Mouse (Mus musculus) adrenal gland, postnatal 25 days (tissue): Measurements from ENCODE around the gene Kiss1r. TPM values are rescaled to one million over a fixed set of nuclear protein-coding genes. Genes with fewer than 3 reads are reported as not detected.
A peak's percentile ranks its signal among the peaks of the same experiment; 100 is the strongest.
"Not testable (repeated sequence)": the region's sequence is repeated elsewhere in the genome, so short reads cannot be mapped to it uniquely, and the experiment has no call there.

ENCODE experiments used
- DNase-seq: peaks from one replicate; pipeline ENCODE4 v3.0.0; 2021; ENCODE audit warnings: mixed read lengths
- total RNA-seq: library from RNA; stranded (reverse); gene quantifications from 2 replicates; pipeline ENCODE4 v1.2.3, GENCODE M21; 2021

Kiss1r gene
- total RNA-seq, 1 experiment from 2014 or later: 2.3 TPM

DNA sequence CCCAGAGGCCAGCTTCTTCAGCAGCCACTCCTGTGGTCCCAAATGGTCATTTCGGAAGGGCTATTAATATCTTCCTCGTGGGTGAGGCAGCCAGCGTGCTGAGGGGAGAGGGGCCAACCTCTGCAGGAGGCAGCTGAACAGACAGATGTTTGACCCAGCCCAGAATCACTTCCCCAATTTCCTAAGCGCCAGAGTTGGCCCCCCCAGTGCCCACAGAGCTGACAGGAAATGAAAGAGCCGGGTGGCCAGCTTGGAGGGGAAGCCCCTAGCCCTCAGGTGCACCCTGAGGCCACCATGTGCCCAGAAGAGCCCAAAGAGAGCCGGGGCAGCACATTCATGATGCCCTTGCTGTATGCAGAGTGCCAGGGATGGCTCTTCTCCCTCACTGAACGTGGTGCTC lies 24.0 kb downstream of the Kiss1r start:
- no peak for DNase-seq

DNA sequence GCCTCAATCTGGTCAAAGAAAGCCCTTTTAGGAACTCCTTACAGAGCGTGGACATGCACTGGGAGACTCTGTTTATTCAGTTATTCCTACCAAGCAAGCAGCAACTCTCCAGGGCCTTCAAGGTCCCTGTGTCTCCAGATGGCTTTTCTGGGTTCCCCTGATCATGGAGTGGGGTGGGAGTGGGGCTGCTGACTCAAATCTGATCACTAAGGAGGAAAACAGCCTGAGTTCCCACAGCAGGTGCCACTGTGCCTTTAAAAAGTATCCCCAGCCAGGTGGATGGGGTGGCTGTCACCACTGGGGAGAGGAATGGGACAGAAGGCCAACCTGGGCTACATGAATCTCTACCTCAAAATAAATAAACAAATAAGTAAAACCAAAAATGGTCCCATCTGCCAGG lies 26.2 kb downstream of the Kiss1r start:
- DNase-seq: no peak

DNA sequence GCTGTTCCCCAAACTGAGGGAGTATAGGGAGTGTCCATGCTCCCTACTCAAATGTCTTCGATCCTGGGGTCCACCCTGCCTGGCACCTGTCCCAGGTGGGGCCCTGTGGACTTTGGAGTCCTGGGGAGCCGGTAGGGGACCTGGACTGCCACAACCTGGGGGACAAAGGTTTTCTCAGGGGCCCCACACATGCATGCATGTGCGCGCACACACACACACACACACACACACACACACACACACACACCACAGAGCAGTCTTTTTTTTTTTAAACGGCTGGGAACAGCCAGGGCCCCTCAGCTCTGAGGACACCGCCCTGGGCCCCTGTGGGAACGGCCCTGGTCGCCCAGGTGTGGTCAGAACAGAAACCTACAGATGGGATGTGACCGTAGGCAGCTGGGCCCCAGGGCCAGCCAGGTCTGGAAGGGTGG lies 26.7 kb downstream of the Kiss1r start:
- DNase-seq: no peak

DNA sequence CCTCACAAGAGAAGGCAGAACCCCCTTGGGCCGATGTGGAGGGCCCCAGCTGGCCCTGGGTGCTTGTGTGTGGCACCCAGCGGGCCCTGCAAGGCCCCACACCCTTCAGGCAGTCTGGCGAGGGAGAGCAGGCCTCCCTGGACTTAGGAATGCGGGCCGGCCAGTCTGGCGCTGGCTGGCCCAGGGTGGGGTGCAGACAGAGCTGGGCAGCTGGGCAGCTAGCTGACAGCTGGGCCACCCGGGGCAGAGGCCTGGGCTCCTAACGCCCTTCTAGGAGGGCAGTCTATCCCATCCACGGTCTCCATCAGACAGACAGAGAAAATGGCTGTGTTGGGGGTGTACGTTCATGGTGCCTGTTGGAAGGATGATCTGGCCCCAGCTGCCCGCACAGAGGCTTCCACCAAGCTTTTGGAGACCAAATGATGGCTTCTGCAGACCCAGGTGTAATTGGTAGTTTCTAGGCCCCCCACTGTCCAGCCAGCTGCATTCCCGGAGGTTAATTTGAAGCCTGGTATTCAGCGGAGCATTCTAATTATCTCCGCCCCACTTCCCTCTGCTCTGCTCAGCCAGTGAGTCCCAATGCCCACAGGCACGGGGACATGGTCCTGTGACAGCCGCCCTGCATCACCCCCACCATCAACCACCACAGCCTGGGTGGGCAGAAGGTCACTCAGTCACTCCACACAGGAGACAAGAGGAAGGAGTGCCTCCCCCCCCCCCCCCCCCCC lies 28.9 kb downstream of the Kiss1r start:
- no peak for DNase-seq

DNA sequence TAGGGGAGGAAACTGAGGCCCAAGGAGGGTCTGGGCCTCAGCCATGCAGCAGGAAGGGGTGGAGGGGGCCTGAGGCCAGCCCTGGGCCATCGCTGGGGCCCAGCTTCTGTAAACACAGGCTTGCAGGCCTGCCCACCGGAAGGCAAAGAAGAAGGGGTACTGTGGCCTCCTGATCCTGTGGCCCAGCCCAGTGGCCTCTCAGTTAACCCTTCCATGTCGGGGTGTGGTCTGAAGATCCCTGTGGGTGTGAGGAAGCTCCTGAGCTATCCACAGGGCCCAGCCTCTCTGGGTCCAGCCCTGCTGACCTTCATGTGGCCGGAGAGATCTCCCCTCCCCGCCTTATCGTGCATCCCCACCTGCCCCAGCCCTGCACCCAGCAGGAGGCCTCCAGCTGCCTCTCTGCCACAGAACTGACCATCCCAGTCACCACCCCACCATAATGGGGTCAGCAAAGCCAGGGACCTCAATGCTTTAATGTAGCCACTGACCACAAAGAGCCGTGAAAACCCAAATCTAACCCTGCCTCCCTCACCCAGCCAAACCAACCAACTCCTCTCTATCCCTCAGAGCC lies 30.1 kb downstream of the Kiss1r start:
- DNase-seq: no peak

DNA sequence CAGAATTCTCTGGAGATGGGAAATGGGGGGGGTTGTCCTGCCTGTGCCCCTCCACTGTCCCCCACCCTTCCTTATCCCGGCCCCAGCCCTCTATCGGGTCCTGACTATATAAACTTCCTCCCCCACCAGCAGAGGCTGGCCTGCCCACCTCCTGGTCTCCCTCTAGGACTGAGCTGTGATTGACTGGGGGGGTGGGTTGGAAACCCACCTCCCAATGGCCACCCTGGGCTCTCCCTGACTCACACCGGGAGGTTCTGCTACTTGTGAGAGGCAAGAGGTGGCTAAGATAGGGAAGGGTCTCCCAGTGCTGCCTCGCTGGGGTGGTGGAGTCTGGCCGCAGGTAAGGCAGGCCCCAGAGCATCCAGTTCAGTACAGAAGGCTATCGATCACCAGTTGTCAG lies 30.7 kb downstream of the Kiss1r start:
- DNase-seq: no peak

DNA sequence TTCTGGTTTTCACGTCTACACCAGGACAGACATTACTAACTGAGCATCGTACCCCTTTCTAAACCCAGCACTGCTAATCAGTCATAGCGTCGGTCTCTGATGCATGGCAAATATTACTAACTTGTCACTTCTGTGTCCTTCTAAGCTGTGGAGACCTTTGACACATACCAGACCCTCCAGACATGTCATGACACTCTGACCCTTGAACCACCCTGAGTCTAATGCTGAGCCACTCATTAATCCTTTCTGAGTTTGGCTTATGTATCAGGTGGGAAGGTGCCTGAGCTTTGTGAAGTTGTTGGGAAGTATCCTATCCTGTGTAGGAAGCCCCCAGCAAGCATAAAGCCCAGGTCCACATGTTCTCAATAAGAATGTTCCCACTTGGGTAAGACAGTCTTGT lies 33.1 kb downstream of the Kiss1r start:
- DNase-seq: no peak

DNA sequence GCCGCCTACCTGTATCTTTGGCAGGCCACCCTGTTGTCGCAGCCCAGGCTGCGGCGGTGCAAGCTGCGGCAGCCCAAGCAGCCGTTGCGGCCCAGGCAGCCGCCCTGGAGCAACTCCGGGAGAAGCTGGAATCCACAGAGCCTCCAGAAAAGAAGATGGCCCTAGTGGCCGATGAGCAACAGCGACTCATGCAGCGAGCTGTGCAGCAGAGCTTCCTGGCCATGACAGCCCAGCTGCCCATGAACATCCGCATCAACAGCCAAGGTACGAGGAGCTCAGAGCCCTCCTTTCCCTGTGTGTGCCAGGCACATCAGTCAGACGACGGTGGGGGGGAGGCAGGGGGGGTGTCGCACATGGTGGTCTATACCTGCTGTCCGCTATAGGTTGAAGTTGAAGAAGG lies 33.9 kb downstream of the Kiss1r start:
- no peak for DNase-seq

DNA sequence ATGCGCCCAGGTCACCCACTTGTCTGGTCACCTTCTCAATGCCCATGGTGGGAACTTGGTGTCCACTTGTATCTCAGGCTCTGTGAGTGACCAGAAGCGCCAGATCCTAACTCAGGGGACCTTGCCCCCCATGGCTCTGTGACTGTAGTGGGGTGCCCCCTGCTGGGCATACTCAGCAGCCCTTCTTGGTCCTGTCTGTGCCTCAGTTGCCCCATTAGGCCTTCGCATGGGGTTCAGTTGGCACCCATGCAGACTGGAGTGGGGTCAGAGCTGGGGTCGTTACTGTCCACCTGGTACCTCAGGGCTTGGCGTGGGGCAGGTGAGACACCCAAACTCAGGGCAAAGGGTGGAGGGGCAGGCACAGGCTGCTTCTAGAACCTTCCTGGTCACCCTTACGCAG lies 37.2 kb downstream of the Kiss1r start:
- peak; percentile 45 for DNase-seq

DNA sequence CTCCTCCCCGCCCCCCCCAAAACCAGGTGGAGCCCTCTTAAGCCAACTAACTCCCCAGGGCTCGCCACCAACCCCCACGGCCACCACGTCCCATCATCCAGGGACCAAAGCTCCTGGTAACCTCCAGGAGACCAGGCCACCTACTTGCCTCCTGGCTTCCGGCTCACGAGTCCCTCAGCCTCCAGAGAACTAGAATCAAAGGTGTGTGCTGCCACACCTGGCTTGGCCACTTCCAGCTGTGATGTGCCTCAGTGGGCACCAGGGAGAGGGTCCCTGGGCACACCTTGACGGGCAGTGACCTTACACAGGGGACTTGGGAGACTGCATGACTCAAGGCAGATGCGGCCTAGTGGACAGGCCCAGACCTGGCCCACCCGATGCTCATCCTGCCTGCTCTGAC lies 38.9 kb downstream of the Kiss1r start:
- no peak for DNase-seq

DNA sequence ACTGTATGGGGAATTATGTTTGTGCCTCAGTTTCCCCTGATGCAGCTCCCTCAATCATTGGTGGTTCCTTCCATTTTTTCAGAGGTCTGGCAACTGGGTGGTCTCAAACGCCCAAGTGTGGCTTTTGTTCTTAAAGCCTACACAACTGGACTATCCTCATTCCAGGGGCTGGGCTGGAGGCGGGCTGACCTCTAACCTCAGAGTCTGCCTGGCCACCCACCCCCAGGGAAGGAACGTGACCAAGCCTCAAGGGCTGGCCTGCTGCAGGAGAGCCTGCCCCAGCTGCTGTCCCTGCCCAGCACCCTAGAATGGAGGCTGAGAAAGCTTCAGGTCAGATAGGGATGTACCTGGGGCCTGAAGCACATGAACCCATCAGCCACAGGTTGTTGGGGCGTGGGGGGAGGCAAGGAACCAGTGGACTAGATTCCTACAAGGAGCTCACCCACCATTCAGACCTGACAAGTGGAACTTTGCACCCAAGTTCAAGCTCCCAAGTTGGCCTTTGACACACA lies 39.9 kb downstream of the Kiss1r start:
- no peak for DNase-seq

DNA sequence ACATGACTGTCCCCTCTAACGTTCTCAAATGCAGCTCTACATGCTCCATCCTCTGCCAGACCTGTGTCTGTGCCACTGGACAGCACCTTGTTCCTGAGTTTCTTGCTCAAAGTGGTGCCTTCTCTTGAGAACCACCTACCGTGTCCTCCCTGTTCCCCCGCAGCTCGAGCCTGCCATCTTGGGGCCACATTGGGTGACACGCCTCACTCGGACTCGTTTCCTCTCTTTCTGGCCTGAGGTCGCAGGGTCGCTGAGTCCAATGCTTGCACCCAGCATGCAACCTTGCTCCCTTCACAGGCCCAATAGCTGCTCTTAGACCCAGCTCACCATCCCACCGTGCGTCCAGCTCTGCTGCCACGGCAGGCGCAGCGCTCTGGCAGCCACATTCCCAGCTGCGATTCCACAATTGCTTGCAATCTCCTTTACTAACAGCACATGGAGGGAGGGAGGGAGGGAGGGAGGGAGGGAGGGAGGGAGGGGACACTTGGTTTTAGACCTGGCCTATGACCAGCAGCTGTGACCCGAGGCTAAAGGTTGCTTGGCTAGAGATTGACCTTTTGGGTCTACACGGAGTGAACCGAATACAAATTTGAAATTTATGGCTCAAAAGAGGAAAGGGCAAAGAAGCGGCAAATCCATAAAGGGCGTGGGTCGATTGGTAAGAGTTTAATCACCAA lies 41.5 kb downstream of the Kiss1r start:
- peak; percentile 86 for DNase-seq

DNA sequence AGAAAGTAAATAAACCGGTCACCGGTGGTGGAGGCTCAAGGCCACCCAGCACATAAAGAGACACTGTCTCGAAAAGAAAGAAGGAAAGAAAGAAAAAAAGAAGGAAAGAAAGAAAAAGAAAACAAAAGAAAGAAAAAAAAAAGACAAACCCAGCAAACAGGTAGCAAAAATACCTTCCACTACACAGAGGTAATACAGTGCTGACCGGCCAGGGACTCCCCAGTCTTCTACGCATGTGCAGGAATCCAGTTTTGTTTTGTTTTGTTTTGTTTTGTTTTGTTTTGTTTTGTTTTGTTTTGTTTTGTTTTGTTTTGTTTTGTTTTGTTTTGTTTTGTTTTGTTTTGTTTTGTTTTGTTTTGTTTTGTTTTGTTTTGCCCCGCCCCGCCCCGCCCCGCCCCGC lies 42.6 kb downstream of the Kiss1r start:
- not testable (repeated sequence) for DNase-seq

DNA sequence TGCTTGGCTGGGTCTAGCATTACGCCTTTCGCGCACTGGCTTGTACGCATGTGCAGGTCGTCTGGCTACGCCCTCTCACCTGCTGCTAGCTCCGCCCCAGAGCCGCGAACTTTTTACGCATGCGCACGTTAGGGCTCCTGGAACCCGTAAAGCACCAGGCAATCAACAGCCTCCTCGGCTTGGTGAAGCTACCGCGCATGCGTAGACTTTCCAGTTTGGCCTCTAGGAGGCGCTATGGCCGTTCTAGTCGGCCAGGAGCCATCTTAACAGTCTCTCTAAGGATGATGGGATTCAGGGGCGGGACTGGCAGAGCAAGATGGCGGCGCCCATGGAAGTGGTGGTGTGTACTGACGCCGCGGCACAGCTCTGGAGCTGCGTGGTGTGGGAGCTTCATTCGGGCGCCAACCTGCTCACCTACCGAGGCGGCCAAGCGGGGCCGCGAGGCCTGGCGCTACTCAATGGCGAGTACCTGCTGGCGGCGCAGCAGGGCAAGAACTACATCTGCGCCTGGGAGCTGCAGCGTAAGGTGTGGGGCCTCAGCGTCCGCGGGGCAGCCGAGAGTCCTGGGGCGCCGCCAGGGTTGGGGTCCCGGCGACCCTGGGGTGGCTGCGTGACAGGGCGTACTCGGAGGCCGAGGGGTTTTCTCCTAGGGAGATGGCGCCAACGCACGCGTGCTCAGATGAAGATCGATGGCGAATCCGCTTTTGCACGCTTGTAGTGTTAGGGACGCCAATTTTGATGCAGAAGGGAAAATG lies 43.3 kb downstream of the Kiss1r start, which contains the start of gene Wdr18:
TSS of gene Wdr18 (plus strand) at position 306 of the 755 bp plus-strand sequence.
- peak; percentile 99 for DNase-seq

DNA sequence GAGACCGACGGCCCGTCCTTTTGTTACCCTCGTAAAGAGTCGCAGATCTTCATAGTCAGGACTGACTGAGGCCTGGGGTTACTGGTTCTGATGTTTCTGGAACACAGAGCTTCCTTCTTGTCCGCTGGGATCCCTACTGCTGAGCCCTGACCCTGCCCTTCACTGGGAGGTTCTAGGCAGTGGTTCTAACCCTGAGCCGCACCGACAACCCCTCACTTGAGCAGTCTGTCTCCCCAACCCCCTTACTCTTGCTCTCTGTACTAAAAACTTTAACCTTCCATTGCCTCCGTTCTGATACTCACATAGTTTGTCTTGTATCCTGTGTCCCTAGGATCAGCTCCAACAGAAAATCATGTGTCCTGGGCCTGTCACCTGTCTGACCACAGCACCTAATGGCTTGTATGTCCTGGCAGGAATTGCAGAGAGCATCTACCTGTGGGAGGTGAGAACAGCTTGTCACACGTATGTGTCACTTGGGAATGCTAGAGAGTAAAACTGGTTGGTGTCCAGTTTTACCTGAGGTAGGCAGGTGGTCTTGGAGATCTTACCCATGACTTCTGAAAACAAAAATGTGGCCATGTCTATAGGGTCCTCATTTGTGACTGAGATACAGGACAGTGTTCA lies 44.0 kb downstream of the Kiss1r start:
- DNase-seq: no peak

DNA sequence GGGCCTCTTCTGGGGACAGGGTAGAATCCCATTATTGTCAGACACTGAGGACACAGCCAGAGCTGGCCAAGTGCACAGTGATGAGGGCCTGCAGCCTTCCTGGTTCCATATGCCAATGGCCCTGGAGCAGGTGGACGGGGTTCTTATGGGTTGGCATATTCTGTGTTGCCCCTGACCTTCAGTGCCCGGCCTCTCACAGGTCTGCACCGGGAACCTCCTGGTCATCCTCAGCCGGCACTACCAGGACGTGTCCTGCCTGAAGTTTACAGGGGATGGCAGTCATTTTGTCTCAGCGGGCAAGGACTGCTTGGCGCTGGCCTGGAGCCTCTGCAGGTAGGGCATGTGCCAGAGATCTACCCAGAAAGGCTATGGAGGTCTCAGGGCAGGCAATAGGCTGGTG lies 48.0 kb downstream of the Kiss1r start:
- DNase-seq: no peak

DNA sequence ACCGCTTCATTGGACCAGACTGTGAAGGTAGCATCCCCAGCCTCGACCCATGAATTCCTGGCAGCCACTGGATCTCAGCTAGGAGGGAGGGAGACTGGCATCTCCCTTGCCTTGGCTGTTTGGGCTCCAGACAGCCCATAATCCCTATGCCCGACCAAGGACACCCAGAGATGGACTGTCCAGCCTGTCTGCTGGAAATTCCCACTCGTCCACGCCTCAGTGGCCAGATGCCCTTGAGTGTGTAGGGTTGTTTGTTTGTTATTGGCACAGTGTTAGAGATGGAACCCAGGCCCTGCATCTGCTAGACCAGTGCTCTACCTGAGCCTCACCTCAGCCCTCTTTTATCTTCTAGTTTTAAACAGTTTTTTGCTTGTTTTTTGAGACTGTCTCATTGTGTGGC lies 48.6 kb downstream of the Kiss1r start:
- DNase-seq: no peak

DNA sequence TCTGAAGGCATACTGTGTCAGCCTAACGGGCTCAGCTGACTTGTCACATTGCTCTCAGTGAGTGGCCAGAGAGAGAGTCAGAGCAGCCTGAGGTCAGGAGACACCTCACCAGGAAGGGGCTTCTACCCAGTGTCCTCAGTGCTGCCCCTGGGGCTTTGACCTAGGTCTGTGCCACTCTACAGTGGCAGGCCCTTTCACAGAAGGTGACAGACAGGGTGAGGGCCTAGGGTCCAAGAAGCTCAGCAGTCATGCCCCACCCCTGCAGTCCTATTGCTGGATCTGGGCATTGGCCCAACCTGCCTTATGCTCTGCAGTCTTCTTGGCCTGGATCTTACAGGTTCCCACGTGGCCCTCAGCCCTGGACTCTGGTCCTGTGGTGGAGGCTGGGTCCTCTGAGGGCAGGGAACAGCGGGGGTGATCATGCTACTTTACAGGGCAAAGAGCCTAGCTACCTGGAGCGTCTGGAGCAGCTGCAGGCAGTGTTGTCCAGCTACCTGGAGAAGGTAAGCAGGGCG lies 50.2 kb downstream of the Kiss1r start:
- no peak for DNase-seq

DNA sequence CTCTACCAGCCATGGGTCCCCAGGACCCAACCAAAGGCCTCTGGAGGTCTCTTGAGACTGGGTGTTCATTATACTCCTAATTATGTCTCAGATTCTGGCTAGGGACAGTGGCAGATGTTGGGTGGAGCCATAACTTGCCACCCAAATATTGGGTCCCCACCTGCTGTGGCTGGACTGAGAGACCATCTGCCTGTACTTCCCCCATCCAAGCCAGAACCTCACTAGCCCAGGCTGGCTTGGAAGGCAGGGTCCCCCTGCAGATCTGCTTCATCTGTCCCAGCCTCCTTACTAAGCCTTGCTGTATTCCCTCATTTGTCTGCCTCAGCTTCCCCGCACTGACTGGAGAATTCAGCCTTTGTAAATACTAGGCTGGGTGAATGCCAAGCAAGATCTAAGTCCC lies 51.4 kb downstream of the Kiss1r start:
- DNase-seq: no peak

DNA sequence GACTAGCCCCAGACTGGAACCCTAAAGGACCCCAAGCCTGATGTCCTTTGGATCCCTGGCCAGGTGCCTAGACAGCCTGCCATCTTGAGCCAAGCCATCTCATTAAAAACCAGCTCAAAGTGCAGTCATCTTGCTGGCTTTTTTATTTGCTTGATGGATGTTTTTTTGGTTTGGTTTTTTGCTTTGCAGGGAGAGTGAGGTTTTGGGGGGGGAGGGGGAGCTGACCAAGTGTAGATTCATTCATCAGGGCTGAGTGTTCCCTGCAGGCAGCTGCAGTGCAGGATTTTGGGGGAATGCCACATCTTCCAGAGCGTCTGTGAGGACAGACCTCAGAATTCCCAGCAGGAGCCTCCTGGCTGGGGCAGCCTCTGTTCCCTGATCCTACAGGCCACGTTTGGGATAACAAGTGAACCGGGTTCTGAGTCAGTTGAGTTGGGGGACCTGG lies 52.4 kb downstream of the Kiss1r start:
- no peak for DNase-seq

DNA sequence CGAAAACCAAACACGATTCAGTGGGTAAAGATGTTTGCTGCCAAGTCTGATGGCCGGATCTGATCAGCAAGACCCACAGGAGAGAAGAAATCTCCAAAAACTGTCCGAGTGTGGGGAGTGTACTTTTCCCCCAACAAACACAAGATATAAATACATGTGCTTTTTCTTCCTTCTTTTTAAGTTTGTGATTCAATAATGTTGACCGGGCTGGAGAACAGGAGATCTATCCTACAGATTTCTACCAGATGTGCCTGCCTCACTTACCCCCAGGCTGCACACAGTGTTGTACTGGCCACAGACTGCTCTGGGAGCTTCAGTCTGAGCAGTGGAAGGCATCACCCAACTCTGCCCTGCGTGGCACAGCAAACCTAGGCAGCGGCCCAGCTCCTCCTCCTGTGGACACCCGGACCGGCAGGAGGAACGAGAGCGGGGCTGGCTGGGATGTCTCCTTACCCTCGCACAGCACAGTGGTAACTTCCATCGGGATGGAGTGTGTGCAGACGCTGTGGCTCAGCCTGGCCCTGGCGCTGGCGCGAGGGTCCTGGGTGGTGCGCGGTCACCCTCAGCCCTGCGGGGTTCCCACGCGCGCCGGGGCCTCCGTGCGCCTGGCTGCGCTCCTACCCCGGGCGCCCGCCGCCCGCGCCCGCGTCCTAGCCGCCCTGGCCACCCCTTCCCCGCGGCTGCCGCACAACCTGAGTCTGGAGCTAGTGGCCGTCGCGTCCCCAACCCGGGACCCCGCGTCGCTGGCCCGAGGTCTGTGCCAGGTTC lies 53.8 kb downstream of the Kiss1r start, which contains the start of gene Grin3b:
TSS of gene Grin3b (plus strand) at position 301 of the 768 bp plus-strand sequence.
- no peak for DNase-seq
